ENCODE assay signal across 20 mouse cellular contexts in genomic region chr7:57348774-57349173, GRCm38 (mm10). TPM values are rescaled to one million over a fixed set of nuclear protein-coding genes. Genes with fewer than 3 reads are reported as not detected.
DNase-seq lines count a peak whose midpoint lies in the region; ATAC-seq and TF ChIP-seq lines count a peak whose summit lies in the region.
"Had no signal": no experiment of that assay in that cellular context is flagged by ENCODE, and none has a peak within 500 bp of the region (broad histone marks: within the 10 kb centered on the region; RNA-seq: fewer than 3 reads in every experiment).

No protein-coding gene starts in this region.

- WGBS in kidney, postnatal 0 days, result 79% methylated on average over 1 of the region's 1 CpGs
- 49% methylated on average over 1 of the region's 1 CpGs for whole genome bisulfite sequencing in lung, embryonic 15.5 days
- WGBS in lung, postnatal 0 days, result 56% methylated on average over 1 of the region's 1 CpGs

- no peak for TF ChIP-seq CTCF in kidney, postnatal 0 days (IDR thresholded peaks at IDR 0.05; ENCODE audit: low read depth)
- no peak for TF ChIP-seq CTCF in lung, postnatal 0 days (IDR thresholded peaks at IDR 0.05)

- no peak overlapping the region for H3K27ac ChIP-seq in kidney, postnatal 0 days
- no peak overlapping the region for H3K27ac ChIP-seq in lung, embryonic 15.5 days
- H3K27ac ChIP-seq in lung, postnatal 0 days (ENCODE audit: low read length), result no peak overlapping the region
- H3K27ac ChIP-seq: embryonic facial prominence, embryonic 13.5 days; forebrain, embryonic 12.5 days; hindbrain, embryonic 12.5 days had no signal

- no peaks in the 10 kb centered on the region for H3K4me1 ChIP-seq in kidney, postnatal 0 days (replicated peaks; ENCODE audit: insufficient read depth, low read length)
- H3K4me1 ChIP-seq in lung, embryonic 15.5 days, result no peaks in the 10 kb centered on the region
- no peaks in the 10 kb centered on the region for H3K4me1 ChIP-seq in lung, postnatal 0 days (ENCODE audit: insufficient read depth, low read depth, low read length)
- H3K4me1 ChIP-seq: embryonic facial prominence, embryonic 13.5 days; forebrain, embryonic 12.5 days; heart, embryonic 12.5 days; hindbrain, embryonic 12.5 days had no signal

- no peaks in the 10 kb centered on the region for H3K27me3 ChIP-seq in kidney, postnatal 0 days (ENCODE audit: insufficient read depth, low read length)
- no peaks in the 10 kb centered on the region for H3K27me3 ChIP-seq in lung, embryonic 15.5 days
- no peaks in the 10 kb centered on the region for H3K27me3 ChIP-seq in lung, postnatal 0 days (replicated peaks; ENCODE audit: insufficient read depth, low read length)
- H3K27me3 ChIP-seq: CH12.LX; embryonic facial prominence, embryonic 13.5 days; forebrain, embryonic 12.5 days; heart, embryonic 12.5 days; hindbrain, embryonic 12.5 days; Patski had no signal

- no peaks in the 10 kb centered on the region for H3K36me3 ChIP-seq in kidney, postnatal 0 days (ENCODE audit: insufficient read depth, low read length)
- no peaks in the 10 kb centered on the region for H3K36me3 ChIP-seq in lung, embryonic 15.5 days
- H3K36me3 ChIP-seq in lung, postnatal 0 days (ENCODE audit: insufficient read depth, low read length), result no peaks in the 10 kb centered on the region
- H3K36me3 ChIP-seq: embryonic facial prominence, embryonic 13.5 days; forebrain, embryonic 12.5 days; heart, embryonic 12.5 days; hindbrain, embryonic 12.5 days had no signal

- no peaks in the 10 kb centered on the region for H3K9me3 ChIP-seq in kidney, postnatal 0 days (replicated peaks; ENCODE audit: low read length)
- H3K9me3 ChIP-seq in lung, embryonic 15.5 days, result no peaks in the 10 kb centered on the region
- no peaks in the 10 kb centered on the region for H3K9me3 ChIP-seq in lung, postnatal 0 days (ENCODE audit: low read length)
- H3K9me3 ChIP-seq: embryonic facial prominence, embryonic 13.5 days; forebrain, embryonic 12.5 days; heart, embryonic 12.5 days; hindbrain, embryonic 12.5 days had no signal

- H3K9ac ChIP-seq in kidney, postnatal 0 days (ENCODE audit: low read depth, low read length), result no peak overlapping the region
- H3K9ac ChIP-seq in lung, embryonic 15.5 days, result no peak overlapping the region
- no peak overlapping the region for H3K9ac ChIP-seq in lung, postnatal 0 days (replicated peaks; ENCODE audit: low read depth)
- H3K9ac ChIP-seq: embryonic facial prominence, embryonic 13.5 days; forebrain, embryonic 12.5 days; heart, embryonic 12.5 days; hindbrain, embryonic 12.5 days had no signal

- ATAC-seq in kidney, postnatal 0 days (replicated peaks; ENCODE audit: low FRiP score, low read depth), result no peak
- ATAC-seq in lung, embryonic 15.5 days (ENCODE audit: borderline replicate concordance, extremely low read depth, low FRiP score, low TSS enrichment), result peak; percentile 80; the same call in 1 of the 2 replicates
- ATAC-seq in lung, postnatal 0 days, result peak; percentile 68
- ATAC-seq: activated CD4-positive, CD25-positive, alpha-beta regulatory T cell, adult 4 months; forebrain, embryonic 16.5 days; Patski had no signal

- peak; percentile 42; the same call in 1 of the 2 replicates for TF ChIP-seq EP300 in lung, postnatal 0 days (IDR thresholded peaks at IDR 0.05)

- peak; percentile 15 for DNase-seq in kidney, postnatal 0 days (ENCODE audit: low spot score)
- DNase-seq in kidney, adult 18-20 months, result no peak
- peak; percentile 55 for DNase-seq in lung, postnatal 0 days (ENCODE audit: low spot score)
- DNase-seq in lung, postnatal 36 days, result peak; percentile 40
- no peak for DNase-seq in thymus, postnatal 25 days
- DNase-seq: adrenal gland, postnatal 14 days; cerebellum, adult 11-12 months; cerebellum, adult 9-11 months; cerebellum, postnatal 36 days; gastrocnemius, postnatal 10 days; heart, postnatal 36 days had no signal

- no peak overlapping the region for H3K4me3 ChIP-seq in kidney, postnatal 0 days (replicated peaks; ENCODE audit: low read depth, low read length)
- no peak overlapping the region for H3K4me3 ChIP-seq in lung, embryonic 15.5 days
- no peak overlapping the region for H3K4me3 ChIP-seq in lung, postnatal 0 days (ENCODE audit: low read depth, low read length)
- H3K4me3 ChIP-seq: embryonic facial prominence, embryonic 13.5 days; forebrain, embryonic 12.5 days; heart, embryonic 12.5 days; hindbrain, embryonic 12.5 days had no signal

- H3K4me2 ChIP-seq in kidney, postnatal 0 days (ENCODE audit: low read length), result no peak overlapping the region
- H3K4me2 ChIP-seq in lung, embryonic 15.5 days, result no peak overlapping the region
- H3K4me2 ChIP-seq in lung, postnatal 0 days (replicated peaks; ENCODE audit: low read depth, low read length), result no peak overlapping the region
- H3K4me2 ChIP-seq: embryonic facial prominence, embryonic 13.5 days; forebrain, embryonic 12.5 days; heart, embryonic 12.5 days; hindbrain, embryonic 12.5 days had no signal

RNA-seq across cellular contexts. Expression of gene Gabrg3, which starts 38.2 kb away (rescaled TPM):
- 0.42 TPM in 2 replicates for polyA plus RNA-seq in kidney, postnatal 0 days (2015; fragmentation: Nextera tagmentation; extraction: Ambion mirVana)
- polyA plus RNA-seq in lung, embryonic 15.5 days (2015; fragmentation: Nextera tagmentation; extraction: Ambion mirVana), result 0.16 and 0.45 TPM in 2 replicates
- 0.07 and 0.12 TPM in 2 replicates for polyA plus RNA-seq in lung, postnatal 0 days (2015; fragmentation: Nextera tagmentation; extraction: Ambion mirVana)
- polyA plus RNA-seq: Patski had no signal

Comparison
In these comparisons a context has a peak if more than half of its experiments do, and no peak if none do; other contexts are left out.
1. DNase-seq: peak in kidney, postnatal 0 days (single experiment), lung, postnatal 0 days (single experiment) and lung, postnatal 36 days (single experiment); none in kidney, adult 18-20 months (single experiment) and thymus, postnatal 25 days (single experiment).